Comparison of ENCODE assay signal across 7 mouse cellular contexts in the genomic region with DNA sequence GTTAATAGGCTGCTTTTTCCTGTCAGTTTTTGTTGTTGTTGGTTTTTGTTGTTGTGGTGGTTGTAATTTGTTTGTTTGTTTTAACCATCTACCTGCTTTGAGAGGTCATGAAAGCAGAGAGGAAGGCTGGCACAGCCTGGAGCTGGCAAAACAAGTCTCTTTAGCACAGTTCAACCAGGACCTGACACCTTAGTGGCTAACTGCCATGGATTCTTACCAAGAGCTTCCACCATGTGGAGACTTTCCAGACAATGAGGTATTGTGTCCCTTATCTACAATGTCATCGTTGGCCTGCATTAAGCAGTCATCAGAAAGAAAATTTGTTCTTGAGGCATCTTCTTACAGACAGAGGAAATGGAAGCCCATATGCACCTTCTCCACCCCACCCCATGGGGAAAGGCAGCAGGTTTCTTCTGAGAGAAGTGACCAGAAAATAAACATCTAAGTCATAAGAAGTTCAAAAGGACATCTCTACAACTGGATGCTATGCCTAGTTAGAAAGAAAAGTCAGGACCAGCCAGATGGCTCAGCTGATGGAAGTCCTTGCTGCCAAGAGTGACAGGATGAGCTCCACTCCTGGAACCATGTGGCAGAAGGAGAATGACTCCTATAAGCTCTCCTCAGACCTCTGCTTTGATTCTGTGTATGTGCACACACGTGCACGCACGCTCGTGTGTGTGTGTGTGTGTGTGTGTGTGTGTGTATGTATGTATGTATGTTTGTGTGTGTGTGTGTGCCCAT.
DNase-seq lines count a peak whose midpoint lies in the region.

No protein-coding gene starts in this region.

- peak; percentile 33 for DNase-seq in layer of hippocampus, adult 11-12 months (ENCODE audit: low spot score)
- no peak for DNase-seq in layer of hippocampus, postnatal 25 days (ENCODE audit: extremely low spot score in 1 of 2, low spot score in 1 of 2)
- peak; percentile 77 for DNase-seq in brain, adult 2 months (ENCODE audit: low read depth, low spot score)
- DNase-seq in cerebellum, adult 8-10 months: peak; percentile 9
- peak; percentile 46 for DNase-seq in gonadal fat pad, adult 2 months (ENCODE audit: low read depth)
- DNase-seq in heart, postnatal 14 days: no peak
- DNase-seq in gastrocnemius, postnatal 25 days: no peak

- intact Hi-C loops in heart, postnatal 14 days (cut with DNase I): loop anchor here (5.0 kb wide), 2 partner anchors 114 to 174 kb away; partner anchors contain the start of gene Iqgap2

Comparison
In these comparisons a context has a peak if more than half of its experiments do, and no peak if none do; other contexts are left out.
1. DNase-seq: peak in layer of hippocampus, adult 11-12 months (single experiment), brain, adult 2 months (single experiment), cerebellum, adult 8-10 months (single experiment) and gonadal fat pad, adult 2 months (single experiment); none in layer of hippocampus, postnatal 25 days (0 of 2), heart, postnatal 14 days (0 of 2) and gastrocnemius, postnatal 25 days (single experiment).